Mouse (Mus musculus) stomach, adult 2 months (tissue): ENCODE data around the gene Gm7358. TPM values are rescaled to one million over a fixed set of nuclear protein-coding genes. Genes with fewer than 3 reads are reported as not detected.

Experiments used
- polyA plus RNA-seq: library from polyadenylated mRNA; depleted of rRNA; stranded (reverse); fragments of >200 nt; gene quantifications from 2 replicates; pipeline ENCODE4 v1.2.3, GENCODE M21; 2012; rRNA removed

Gene Gm7358
- polyA plus RNA-seq = not detected in 2 replicates

DNA sequence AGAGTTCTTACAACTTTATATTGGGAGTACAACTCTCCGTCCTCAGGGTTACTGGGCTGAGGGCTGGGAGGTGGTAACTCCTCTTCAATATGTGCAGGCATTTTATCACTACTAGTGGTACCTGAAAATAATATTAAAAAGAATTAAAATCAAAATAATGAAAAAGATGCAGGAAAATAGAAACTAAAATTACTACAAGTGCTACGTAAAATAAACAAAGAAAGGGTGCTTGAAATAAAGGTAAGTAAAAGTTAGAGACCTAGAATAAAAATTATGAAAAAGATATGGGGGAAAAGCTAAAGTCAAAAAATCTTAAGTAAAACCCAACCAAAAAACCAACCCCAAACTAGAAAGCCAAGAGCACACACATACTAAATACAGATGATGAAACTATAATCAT is at the start of gene Gm7358:
TSS of gene Gm7358 (minus strand) at position 101 of the 400 bp plus-strand sequence.

Other genes with a start within 250 kb of the Gm7358 start
- gene Gm7168, start 111.2 kb downstream of the Gm7358 start, polyA plus RNA-seq = not detected in 2 replicates
- gene Gm7356, start 55.8 kb downstream of the Gm7358 start, polyA plus RNA-seq = not detected in 2 replicates
- 0.59 and 1.1 TPM in 2 replicates for gene Dact2, start 144.8 kb upstream of the Gm7358 start, polyA plus RNA-seq
- gene Smoc2, start 220.0 kb upstream of the Gm7358 start, polyA plus RNA-seq = 24.7 and 58.4 TPM in 2 replicates